16 mouse cellular contexts compared by ENCODE assay signal in the genomic region with DNA sequence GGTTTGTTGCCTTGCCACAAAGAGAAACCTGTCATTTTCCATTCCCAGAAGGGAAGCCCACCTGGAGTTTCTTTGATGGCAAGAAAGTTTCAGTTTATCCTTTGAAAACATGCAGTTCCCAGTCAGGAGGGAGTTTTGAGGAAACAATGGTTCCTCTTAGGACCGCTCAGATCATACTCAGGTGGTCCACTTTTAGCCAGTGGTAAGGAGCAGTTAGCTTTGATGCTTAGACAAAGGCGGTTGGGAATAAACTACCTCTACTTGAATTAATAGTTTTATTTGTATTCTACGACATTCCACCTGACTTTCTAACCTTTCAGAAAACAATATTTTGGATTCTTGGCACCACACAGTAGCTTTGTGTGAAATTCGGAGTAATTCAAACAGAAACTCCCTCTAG.
"Had no signal": no experiment of that assay in that cellular context is flagged by ENCODE, and none has a peak within 500 bp of the region (broad histone marks: within the 10 kb centered on the region; RNA-seq: fewer than 3 reads in every experiment).

No protein-coding gene starts in this region.

- H3K4me3 ChIP-seq: neural tube, embryonic 13.5 days; neural tube, embryonic 15.5 days; stomach, embryonic 15.5 days had no signal

- H3K27me3 ChIP-seq: neural tube, embryonic 13.5 days; neural tube, embryonic 15.5 days; stomach, embryonic 15.5 days had no signal

- H3K4me1 ChIP-seq: neural tube, embryonic 13.5 days; neural tube, embryonic 15.5 days; stomach, embryonic 15.5 days had no signal

- H3K4me2 ChIP-seq: neural tube, embryonic 13.5 days; neural tube, embryonic 15.5 days; stomach, embryonic 15.5 days had no signal

- H3K9ac ChIP-seq: neural tube, embryonic 13.5 days; neural tube, embryonic 15.5 days; stomach, embryonic 15.5 days had no signal

- DNase-seq: retina, postnatal 1 day; right cerebral cortex, adult 18-20 months; right cerebral cortex, postnatal 14 days; right cerebral cortex, postnatal 25 days; right cerebral cortex, postnatal 4 days; spleen, adult 18-20 months; thymus, adult 18-20 months; thymus, adult 2 months; thymus, postnatal 14 days; thymus, postnatal 25 days; thymus, postnatal 36 days; thymus, postnatal 4 days had no signal

- H3K9me3 ChIP-seq: neural tube, embryonic 13.5 days; neural tube, embryonic 15.5 days; stomach, embryonic 15.5 days had no signal

- H3K36me3 ChIP-seq: neural tube, embryonic 13.5 days; neural tube, embryonic 15.5 days; stomach, embryonic 15.5 days had no signal

- H3K27ac ChIP-seq: neural tube, embryonic 13.5 days; neural tube, embryonic 15.5 days; stomach, embryonic 15.5 days; stomach, postnatal 0 days had no signal
